Mouse (Mus musculus) cerebellum, adult 11-12 months (tissue): ENCODE measurements around the gene Map4k4.

Experiments
- DNase-seq: peaks from one replicate; pipeline ENCODE4 v3.0.0; 2022

Gene Map4k4

DNA sequence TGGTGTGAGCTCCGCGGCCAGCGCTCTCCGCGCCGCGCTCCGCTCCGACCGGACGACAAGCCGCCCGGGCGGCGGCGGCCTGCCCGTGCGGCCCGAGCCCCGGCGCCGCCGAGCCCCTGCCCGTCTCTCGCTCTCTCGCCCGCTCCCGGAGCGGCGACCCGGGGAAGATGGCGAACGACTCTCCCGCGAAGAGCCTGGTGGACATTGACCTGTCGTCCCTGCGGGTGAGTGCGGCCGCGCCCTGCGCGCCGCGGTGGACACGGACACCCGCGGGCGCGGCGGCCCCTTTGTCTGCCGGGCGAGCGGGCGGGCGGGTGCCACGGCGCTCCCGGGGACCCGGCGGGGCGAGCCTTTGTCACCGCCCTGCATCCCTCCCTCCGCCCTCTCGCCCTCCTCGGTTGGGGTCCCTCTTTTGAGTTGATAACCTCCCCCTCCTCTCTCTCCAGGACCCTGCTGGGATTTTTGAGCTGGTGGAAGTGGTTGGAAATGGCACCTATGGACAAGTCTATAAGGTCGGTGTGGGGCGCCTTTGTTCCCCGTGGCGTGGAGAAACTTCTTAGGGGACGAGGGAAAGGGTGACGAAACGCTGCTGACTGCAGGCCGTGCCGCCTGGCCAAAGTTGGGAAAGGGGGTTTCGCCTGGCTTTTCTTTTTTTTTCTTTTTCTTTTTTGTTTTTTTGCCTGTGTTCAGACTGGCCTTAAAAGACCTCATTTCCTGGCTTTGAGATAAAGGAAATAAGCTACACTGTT is 524 bp downstream of the Map4k4 start:
- peak; percentile 69 for DNase-seq

DNA sequence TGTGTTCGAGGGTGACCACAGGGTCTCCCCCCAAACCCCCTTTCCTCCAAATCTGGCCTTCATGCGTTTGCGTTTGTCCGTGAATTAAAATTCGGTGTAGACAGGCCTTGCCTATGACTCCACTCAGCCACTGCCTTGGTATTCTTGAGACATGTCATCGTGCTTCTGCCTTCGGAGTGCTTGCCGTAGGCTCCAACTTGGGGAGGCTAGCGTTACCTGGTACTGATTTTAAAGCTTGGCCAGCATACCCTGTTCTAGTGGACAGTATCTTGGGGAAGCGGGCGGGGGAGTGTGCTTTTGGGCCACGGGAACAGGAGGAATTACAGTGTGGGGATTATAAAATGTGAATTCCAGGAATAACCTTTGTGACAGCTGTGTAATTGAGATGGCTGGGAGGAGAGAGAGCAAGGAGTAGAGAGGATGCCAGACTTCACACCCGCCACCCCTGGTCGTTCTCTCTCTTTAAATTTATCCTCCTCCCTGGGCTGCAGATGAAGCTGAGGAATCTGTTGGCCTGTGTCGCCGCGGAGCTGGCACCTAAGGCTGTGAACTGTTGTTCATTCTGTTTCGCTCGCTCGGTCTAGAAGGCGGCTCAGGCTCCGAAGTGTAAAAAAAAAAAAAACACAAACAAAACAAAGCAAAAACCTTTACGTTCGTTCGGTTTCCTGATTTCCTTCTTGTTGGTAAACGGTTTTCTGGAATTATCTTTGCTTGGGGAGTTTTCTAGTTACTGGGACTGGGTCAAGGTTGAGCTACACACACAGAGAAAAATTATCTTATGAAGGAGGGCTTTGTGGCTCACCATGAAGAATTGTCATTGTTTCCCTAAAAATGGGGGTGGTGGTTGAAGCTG is 1.4 kb downstream of the Map4k4 start:
- peak; percentile 61 for DNase-seq

GRCm38 (mm10) chr1:39902704-39903151 is 2.0 kb downstream of the Map4k4 start:
- peak; percentile 65 for DNase-seq

DNA sequence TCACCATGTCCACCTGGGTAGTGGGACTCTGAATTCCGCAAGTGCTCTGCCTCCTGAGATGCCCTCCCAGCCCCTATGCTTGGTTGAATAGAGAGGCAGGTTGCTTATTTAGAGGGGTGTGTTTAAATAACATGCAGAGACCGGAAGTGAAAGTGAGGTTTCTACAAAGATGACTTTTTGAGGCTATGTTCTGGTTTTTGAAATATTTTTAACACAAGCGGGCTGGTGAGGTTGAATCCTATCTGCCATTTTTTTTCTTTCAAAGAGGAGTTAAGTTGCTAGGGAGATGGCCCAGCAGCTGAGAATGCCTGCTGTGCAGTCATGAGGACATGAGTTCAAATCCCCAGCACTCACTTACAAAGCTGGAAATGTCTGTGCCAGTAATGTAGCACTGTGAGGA is 4.0 kb downstream of the Map4k4 start:
- no peak for DNase-seq

DNA sequence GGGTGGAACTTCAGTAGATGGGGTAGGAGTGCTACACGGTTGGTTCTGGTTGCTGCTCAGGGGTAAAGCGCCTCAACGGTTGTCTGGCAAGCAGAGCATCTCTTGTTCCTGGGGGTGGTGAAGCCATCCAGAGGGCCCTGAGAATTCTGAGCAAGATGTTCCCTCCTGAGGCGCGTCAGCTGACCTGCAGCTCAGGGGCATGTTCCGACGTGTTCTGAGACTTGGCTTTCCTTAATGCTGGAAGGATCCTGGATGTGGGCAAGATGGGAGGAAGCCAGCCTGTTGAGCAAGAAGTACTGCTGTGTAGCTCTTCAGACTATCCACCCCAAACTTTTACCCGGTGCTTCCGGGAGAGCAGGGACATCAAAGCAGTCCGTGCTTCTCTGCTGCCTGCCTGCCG is 6.2 kb downstream of the Map4k4 start:
- no peak for DNase-seq

GRCm38 (mm10) chr1:39908976-39909375 is 8.3 kb downstream of the Map4k4 start:
- DNase-seq = no peak

- DNase-seq = no peak
Measured at GRCm38 (mm10) chr1:39911446-39911845, 10.7 kb downstream of the Map4k4 start.

DNA sequence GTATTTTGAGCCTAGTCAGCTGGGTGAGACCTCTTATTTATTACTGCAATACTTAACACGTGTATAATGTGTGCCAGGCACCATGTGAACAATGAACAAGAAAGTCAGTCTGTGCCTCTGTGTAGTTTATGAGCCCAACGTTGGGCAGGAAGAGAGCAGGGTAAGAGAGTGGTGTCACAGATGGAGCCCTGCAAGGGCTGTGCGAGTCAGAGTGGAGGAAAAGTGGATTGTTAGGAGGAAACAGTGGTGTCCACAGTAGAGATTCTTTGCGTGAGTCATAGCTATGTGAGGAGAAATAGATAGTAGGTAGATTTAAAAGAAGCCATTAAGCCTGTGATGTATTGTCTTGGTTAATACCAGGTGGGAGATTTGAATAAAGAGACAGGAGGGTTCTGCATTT is 12.5 kb downstream of the Map4k4 start:
- DNase-seq = no peak

DNA sequence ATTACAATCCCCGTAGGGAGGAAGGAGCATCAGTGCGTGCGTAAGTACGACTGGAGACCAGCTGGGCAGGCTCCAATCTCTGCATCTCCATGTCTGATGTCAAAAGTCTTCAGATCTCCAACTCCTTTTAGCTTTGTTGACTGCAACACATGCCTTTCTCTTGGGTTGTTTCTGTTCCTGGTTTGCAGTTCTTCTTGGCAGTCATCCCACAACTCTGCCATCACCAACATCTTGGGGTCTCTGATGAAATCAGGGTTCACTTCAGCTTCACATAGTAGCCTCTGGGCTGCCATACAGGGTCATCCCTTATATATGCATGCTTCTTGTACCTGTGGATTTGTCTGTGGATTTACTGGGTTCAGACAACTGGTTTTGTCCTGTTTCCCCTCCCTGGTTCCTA is 15.4 kb downstream of the Map4k4 start:
- no peak for DNase-seq

DNA sequence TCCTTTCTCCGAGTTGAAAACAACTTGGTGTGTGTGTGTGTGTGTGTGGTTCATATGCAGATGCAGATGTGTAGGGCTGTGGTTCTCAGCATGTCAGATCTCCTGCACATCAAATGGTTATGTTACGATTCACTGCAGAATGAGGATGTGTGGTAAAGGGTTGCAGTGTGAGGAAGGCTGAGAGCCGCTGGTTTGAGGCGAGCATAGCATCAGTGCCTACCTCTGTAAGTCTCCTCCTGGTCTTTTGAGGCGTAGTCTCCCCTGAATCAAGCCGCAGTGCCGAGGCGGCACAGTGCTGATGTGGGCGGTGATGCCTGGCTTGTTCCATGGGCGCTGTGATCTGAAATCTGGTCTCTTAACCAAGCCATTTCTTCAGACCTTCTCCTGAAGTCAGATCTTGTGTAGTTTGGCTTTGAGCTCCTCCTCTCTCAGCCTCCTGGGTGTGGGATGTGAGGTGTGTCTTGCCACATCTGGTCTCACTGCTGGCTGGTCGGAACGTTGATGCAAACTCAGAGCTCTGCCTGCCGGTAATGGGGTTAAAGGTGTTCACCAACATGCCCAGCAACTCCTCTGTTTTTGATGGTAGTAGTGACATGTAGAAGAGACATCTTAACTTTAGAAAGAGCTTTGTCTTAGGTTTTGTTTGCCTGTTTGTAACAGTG is 17.3 kb downstream of the Map4k4 start:
- no peak for DNase-seq

DNA sequence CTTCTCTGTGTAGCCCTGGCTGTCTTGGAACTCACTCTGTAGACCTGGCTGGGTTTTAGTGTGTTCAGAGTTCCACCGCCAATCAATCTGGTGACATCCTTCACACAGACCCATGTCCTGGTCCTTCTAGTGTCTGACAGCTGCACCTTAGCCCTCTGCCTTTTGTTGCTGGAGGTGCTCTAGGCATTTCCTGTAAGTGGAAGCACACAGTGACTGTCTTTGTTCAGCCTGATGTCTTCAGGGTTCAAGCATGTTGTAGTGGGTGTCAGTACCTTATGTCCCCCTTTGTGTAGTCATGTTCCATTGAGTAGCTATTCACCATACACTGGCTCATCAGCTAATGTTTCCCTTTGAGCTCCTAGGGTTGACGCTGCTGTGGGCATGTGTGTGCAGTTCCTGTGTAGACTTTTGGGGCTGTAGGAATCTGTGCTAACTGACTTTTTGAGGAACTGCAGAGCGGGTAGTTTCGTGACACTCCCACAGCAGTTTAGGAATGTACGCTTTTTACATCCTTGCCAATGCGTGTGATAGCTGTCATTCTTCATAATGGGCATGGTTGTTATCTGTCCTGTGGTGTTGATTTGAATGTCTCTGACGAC is 17.9 kb downstream of the Map4k4 start:
- no peak for DNase-seq

DNA sequence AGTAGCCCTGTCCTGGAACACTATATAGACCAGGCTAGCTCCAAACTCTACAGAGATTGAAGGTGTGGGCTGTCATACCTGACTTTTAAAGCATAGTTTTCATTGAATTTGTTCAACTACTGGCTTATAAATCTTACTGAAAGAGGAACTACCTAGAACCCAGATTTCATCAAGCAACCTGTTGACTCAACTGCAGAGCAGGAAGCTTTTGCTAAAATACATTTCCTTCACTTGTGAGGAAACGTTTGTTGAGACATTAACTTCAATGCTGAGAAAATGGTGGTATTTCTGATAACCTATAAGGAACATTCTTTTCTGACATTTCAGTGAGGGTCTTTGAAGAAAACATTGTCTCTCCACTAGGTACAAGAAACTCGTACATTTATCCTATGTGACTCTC is 19.9 kb downstream of the Map4k4 start:
- DNase-seq = no peak

DNA sequence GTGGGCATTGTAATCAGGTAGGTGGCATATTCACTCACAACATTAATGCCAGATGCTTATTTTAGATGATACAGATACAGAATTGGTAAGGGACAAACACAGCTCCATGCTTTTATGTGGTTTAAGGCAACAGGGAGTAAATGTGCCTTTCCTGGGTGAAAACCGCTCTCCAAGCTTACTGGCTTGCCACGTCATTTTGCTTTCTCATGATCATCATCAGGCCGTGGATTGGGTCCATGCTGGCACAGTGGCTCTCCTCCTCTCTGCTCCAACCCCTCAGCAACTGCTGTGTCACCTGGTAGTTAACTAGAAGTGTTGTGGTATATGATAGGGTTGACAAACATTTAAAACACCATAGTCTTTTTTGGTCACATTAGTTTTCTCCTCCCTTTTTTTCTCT is 21.3 kb downstream of the Map4k4 start:
- DNase-seq = no peak

GRCm38 (mm10) chr1:39922714-39923113 is 22.0 kb downstream of the Map4k4 start:
- DNase-seq = no peak

GRCm38 (mm10) chr1:39923395-39924337 is 23.0 kb downstream of the Map4k4 start:
- DNase-seq = no peak

GRCm38 (mm10) chr1:39931055-39931454 is 30.3 kb downstream of the Map4k4 start:
- no peak for DNase-seq

- no peak for DNase-seq
Measured at GRCm38 (mm10) chr1:39932216-39932739, 31.6 kb downstream of the Map4k4 start.

DNA sequence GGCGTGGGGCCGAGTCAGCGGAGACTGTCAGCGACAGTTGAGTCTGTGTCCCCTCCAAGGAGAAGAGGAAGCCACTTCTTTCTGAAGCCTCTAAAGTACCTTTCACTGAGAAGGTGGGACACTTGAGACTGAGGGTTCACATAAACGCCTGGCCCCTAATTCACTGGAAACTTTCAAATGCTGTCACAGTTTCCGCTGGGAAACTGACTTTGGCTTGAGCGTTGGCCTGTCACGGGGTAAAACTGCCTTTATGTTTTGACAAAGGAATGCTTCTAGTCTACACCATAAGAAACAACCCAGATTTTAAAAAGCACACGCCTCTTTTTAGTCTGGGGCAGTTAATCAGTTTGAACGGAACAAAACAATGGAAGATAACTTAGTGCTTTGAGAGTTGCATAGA is 32.2 kb downstream of the Map4k4 start:
- DNase-seq = no peak

GRCm38 (mm10) chr1:39934954-39935353 is 34.2 kb downstream of the Map4k4 start:
- no peak for DNase-seq

GRCm38 (mm10) chr1:39935616-39936015 is 34.9 kb downstream of the Map4k4 start:
- no peak for DNase-seq

DNA sequence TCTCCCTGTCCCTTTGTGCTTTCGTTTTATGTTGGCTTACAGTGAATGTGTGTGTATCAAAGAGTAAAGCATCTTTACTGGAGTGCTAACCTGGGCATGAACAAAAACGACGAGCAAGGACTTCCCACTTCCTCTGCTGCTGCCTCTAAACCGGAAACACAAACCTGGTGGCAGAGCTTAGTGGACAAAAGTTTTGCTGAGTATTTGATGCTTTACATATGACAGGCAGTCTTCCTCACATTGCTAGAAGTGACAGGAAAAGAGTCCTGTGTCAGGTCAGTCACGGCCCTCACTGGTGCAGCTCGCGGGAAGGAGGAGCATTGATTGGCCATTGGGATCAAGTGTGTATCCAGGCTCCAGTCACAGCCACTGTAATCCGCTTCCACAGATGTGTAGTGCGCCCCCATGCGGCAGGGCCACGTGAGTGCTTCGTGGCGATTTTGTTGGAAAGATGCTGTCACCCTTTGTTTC is 35.7 kb downstream of the Map4k4 start:
- peak; percentile 80 for DNase-seq

- no peak for DNase-seq
Measured at GRCm38 (mm10) chr1:39936934-39937333, 36.2 kb downstream of the Map4k4 start.
